Mouse (Mus musculus) small intestine, adult 2 months (tissue): ENCODE measurements around the gene Dnm2. TPM values are rescaled to one million over a fixed set of nuclear protein-coding genes. Genes with fewer than 3 reads are reported as not detected.
A peak's percentile ranks its signal among the peaks of the same experiment; 100 is the strongest.

Experiments used
- H3K27ac ChIP-seq: fragments of 200-500 bp; 2 replicates; pipeline ENCODE4 v1.5.1; 2012; ENCODE audit warnings: low read depth, low read length, control low read depth, inconsistent platforms; ENCODE audit not compliant: insufficient read depth
- H3K27me3 ChIP-seq: fragments of 200-500 bp; 2 replicates; pipeline ENCODE4 v1.6.1; 2012; ENCODE audit warnings: mild to moderate bottlenecking, moderate library complexity, low read length, inconsistent platforms; ENCODE audit not compliant: control insufficient read depth, insufficient read depth
- H3K36me3 ChIP-seq: fragments of 200-500 bp; 2 replicates; pipeline ENCODE4 v1.6.1; 2012; ENCODE audit warnings: mild to moderate bottlenecking, low read length, control low read depth, inconsistent platforms; ENCODE audit not compliant: control insufficient read depth, insufficient read depth
- H3K4me1 ChIP-seq: fragments of 200-500 bp; 2 replicates; pipeline ENCODE4 v1.6.1; 2012; ENCODE audit warnings: low read length, inconsistent platforms, mixed read lengths; ENCODE audit not compliant: control insufficient read depth, insufficient read depth, insufficient read length
- H3K4me3 ChIP-seq: fragments of 200-500 bp; 2 replicates; pipeline ENCODE4 v1.5.1; 2012; ENCODE audit warnings: low read depth, mild to moderate bottlenecking, control low read depth, inconsistent platforms, low read length, moderate library complexity
- CTCF ChIP-seq: fragments of 200-500 bp; IDR thresholded peaks from 2 replicates; pipeline ENCODE4 v1.5.1; 2012; ENCODE audit warnings: low read depth, mild to moderate bottlenecking, control low read depth, inconsistent platforms, low read length, moderate library complexity, mixed read lengths; ENCODE audit not compliant: insufficient replicate concordance, insufficient read length; ENCODE audit errors: extremely low read depth
- POLR2A ChIP-seq: fragments of 200-500 bp; IDR thresholded peaks from 2 replicates; pipeline ENCODE4 v1.6.1; 2012; ENCODE audit warnings: low read depth, mild to moderate bottlenecking, control low read depth, inconsistent platforms, low read length, moderate library complexity
- WGBS: fragments of 180-500 bp; shearing (Covaris S2); methylation state at CpG from one replicate; pipeline ENCODE4 v1.1.7; 2018; 5-methylcytosine and 5-hydroxymethylcytosine counted together
- polyA plus RNA-seq: library from polyadenylated mRNA; depleted of rRNA; stranded (reverse); fragments of >200 nt; gene quantifications from 2 replicates; pipeline ENCODE4 v1.2.3, GENCODE M21; 2012; rRNA removed

Dnm2 gene
- polyA plus RNA-seq, result 179 and 517 TPM in 2 replicates

DNA sequence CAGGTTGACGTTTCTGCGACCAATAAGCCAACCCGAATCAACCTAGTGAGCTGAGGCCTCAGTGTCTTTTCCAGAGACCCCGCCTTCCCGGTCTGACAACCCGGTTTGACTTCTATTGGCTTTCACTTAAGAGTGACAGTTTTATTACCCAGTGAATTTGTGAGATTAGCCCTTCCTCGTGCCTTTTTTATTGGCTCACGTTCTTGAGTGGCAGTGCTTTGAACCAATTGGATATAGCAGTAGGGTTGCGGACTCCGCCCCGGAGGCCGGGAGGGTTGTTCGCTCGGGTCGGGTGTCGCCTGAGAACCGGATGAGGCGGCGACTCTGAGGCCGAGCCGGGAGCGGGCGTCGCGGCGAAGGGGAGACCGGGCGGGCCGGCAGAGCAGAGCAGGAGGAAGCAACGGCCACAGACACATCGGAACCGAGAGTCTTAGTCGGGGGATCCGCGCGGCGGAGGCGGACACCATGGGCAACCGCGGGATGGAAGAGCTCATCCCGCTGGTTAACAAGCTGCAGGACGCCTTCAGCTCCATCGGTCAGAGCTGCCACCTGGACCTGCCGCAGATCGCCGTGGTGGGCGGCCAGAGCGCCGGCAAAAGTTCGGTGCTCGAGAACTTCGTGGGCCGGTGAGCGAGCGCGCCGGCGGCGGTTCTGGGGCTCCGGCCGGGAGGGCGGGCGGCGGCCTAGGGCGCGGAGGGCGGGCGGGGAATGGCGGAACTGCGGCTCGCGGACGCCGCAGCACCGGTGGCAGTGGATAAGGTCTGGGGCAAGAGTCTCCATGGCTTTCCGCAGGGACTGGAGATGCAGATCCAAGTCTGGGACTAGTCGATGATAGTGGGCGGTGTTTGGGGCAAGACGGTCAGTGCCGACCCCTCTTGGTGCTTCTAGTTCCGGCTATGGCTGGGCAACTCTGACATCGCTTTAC, at the start of gene Dnm2:
Gene Dnm2, plus strand, starts transcription at position 278 of the 925 bp plus-strand sequence.
- WGBS, result under 1% methylated on average over 82 of the region's 82 CpGs
- TF ChIP-seq CTCF (no peak), POLR2A (peak; percentile 91)
- Histone ChIP-seq H3K36me3 (peaks cover 2% of the 10 kb centered on the region; the same call in 1 of the 2 replicates), H3K4me3 (peak within 1 kb of the TSS; percentile 93), H3K27ac (peak within 1 kb of the TSS; percentile 89), H3K4me1 (peaks cover 19% of the 10 kb centered on the region), H3K27me3 (no peaks in the 10 kb centered on the region)

DNA sequence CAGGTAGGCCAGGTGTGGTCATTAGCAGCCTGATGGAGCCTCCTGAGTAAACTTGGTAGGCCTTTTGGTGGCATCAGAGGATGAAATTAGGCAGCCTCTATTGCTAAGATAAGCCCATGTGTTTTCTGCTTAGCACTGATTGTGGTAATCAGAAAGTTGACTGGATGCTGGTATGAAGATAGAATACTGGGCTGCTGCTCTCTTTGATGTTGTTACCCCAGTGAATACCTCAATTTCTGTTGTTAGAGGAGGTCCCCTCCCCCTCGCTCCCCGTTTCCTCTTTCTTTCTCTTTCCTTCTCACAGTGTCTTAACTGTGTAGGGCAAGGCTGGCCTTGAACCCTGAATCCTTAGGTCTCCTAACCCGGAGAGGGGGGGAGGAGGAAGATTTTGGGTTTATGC, 45.5 kb upstream of the Dnm2 start:
- Histone ChIP-seq H3K4me1 (no peaks in the 10 kb centered on the region), H3K36me3 (peaks cover 3% of the 10 kb centered on the region; the same call in 1 of the 2 replicates), H3K27ac (no peak overlapping the region), H3K27me3 (no peaks in the 10 kb centered on the region), H3K4me3 (no peak overlapping the region)
- 65% methylated on average over 3 of the region's 3 CpGs for WGBS
- TF ChIP-seq POLR2A (no peak), CTCF (no peak)

DNA sequence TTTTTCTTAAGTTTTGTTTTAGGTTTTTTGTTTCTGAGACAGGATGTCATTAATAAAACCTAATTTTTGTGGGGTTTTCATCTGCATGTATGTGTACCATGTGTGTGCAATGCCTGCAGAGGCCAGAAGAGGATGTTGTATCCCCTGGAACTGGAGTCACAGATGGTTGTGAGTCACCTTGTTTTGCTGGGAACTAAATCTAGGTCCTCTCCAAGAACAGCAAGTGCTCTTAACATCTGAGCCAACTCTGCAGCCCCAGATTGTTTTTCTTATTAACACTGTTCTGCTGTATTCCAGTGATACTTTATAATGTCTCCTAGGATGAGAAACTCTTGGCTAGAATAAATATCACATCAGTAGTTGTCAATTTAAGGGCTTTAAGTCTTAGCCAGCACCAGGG, 43.8 kb upstream of the Dnm2 start:
- Histone ChIP-seq H3K4me1 (no peaks in the 10 kb centered on the region), H3K4me3 (no peak overlapping the region), H3K27ac (no peak overlapping the region), H3K27me3 (no peaks in the 10 kb centered on the region), H3K36me3 (peaks cover 3% of the 10 kb centered on the region; the same call in 1 of the 2 replicates)
- TF ChIP-seq CTCF, result no peak
- no peak for TF ChIP-seq POLR2A

DNA sequence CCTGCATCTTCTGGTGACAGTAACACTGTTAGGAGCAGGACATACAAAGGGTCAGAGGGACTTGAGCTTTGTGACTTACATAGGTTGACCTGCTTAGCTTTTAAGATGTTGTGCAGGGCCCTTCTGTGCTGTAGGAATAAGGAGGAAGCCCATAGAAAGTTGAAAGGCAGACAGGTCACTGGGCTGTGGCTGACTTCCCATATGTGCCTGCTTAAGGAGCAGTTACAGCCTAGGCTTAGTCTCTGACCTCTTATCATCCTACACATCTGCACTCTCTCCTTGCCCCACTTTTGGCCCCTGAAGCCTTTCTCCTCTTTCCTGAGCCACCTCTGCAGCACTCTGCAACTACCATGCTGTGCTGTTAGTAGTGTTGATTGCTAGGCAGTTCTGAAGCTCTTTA, 40.7 kb upstream of the Dnm2 start:
- H3K27me3 ChIP-seq, result no peaks in the 10 kb centered on the region
- H3K4me3 ChIP-seq, result no peak overlapping the region
- peaks cover 3% of the 10 kb centered on the region; the same call in 1 of the 2 replicates for H3K36me3 ChIP-seq
- no peak overlapping the region for H3K27ac ChIP-seq
- TF ChIP-seq CTCF (no peak), POLR2A (no peak)
- H3K4me1 ChIP-seq, result no peaks in the 10 kb centered on the region

DNA sequence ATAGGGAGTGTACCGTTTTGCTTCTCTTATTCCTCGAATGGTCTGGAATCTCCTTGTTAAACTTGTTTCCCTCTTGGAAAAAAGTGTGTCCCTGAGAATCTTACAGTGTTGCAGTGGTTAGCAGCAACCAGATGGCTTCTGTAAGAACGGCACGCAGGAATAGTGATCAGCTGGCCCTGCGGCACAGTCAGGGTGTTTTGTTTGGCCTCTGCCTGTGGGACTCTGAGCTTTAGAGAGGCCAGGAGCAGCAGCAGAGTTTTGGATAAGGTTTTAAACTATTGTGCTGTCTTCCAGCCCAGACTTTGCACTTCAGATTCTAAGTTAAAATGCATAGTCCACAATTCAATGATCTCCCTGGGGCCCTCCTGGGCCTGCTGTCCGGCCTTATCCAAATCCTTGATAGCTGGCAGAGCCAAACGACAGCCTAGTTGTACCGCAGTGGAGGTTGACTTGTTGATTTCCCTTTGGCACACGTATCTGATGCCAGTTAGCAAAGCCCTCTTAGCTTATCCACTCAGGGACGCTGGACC, 32.0 kb upstream of the Dnm2 start:
- Histone ChIP-seq H3K36me3 (peaks cover 64% of the 10 kb centered on the region), H3K27ac (no peak overlapping the region), H3K4me1 (no peaks in the 10 kb centered on the region), H3K4me3 (no peak overlapping the region), H3K27me3 (no peaks in the 10 kb centered on the region)
- no peak for TF ChIP-seq CTCF
- no peak for TF ChIP-seq POLR2A
- WGBS, result 84% methylated on average over 10 of the region's 10 CpGs

DNA sequence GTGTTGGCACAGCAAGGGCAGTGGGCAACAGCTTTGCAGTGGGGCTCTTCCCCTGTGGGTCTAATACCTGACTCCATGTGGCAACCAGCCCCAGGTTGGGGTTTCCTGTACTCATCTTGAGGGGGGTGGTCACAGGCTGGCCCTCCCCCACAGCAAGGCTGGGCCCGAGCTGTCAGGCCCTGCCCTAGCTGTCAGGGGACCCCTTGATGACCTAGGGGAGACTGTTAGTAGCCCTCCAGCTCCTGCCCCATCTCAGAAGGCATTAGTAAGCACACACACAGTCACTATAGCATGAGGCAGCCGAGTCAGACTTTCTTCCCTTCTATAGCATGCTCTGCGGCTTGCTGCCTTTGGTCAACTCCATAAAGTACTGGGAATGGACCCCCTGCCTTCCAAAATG, 29.0 kb upstream of the Dnm2 start:
- Histone ChIP-seq H3K27ac (no peak overlapping the region), H3K4me1 (no peaks in the 10 kb centered on the region), H3K36me3 (peaks cover 72% of the 10 kb centered on the region), H3K27me3 (no peaks in the 10 kb centered on the region), H3K4me3 (no peak overlapping the region)
- WGBS, result 91% methylated on average over 3 of the region's 3 CpGs
- no peak for TF ChIP-seq POLR2A
- no peak for TF ChIP-seq CTCF

DNA sequence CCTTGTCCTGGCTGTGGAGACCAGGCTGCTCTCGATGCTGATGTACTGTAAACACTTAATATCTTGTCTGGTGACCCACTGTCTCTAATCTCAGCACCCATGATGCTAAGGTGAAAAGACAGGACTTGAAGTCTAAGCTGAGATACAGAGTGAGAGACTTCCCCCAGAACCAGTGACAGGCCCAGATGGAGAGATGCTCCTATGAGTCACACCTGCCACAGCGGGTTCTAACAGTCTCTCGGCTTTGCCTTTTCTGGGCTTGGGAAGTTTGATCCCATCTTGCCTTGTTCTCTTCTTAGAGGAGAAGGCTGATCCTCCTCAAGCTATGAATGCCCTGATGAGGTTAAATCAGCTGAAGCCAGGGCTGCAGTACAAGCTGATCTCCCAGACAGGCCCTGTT, 27.5 kb upstream of the Dnm2 start:
- TF ChIP-seq CTCF (no peak), POLR2A (no peak)
- Histone ChIP-seq H3K36me3 (peaks cover 70% of the 10 kb centered on the region), H3K4me1 (no peaks in the 10 kb centered on the region), H3K27ac (no peak overlapping the region), H3K27me3 (no peaks in the 10 kb centered on the region), H3K4me3 (no peak overlapping the region)
- WGBS, result 95% methylated on average over 3 of the region's 3 CpGs
